Mouse (Mus musculus): ENCODE results near the gene Pdk1.

- TF ChIP-seq POLR2A (IDR thresholded peaks at IDR 0.05; ENCODE audit: borderline replicate concordance, low read depth, low read length): no peak
- TF ChIP-seq CTCF (IDR thresholded peaks at IDR 0.05; ENCODE audit: low read depth, low read length): no peak
These were observed 883 bp upstream of the Pdk1 start for GRCm38 (mm10) chr2:71872141-71872540.

All from bone marrow macrophage, adult 2 months (primary cell).